Mouse (Mus musculus): ENCODE results near the gene Gpr107. TPM values are rescaled to one million over a fixed set of nuclear protein-coding genes. Genes with fewer than 3 reads are reported as not detected.

The Gpr107 gene
- total RNA-seq, 2 experiments from 2014 or later = 42.5 to 48.2 TPM

Other genes with a start within 250 kb of the Gpr107 start
- gene Ptges, start 222.5 kb upstream of the Gpr107 start, total RNA-seq (2021) = 1 to 10 TPM; 2.5 to 5.2 TPM
- 10 to 100 TPM; 32.3 to 38.3 TPM for gene Tor1b, start 199.4 kb upstream of the Gpr107 start, total RNA-seq (2021)
- 10 to 100 TPM; 49.5 to 51.4 TPM for gene Tor1a, start 184.4 kb upstream of the Gpr107 start, total RNA-seq (2021)
- gene BC005624, start 170.1 kb upstream of the Gpr107 start, total RNA-seq (2021) = 10 to 100 TPM; 68.0 to 68.2 TPM
- 10 to 100 TPM; 86.5 to 90.9 TPM for gene Usp20, start 170.0 kb upstream of the Gpr107 start, total RNA-seq (2021)
- gene Fnbp1, start 10.3 kb upstream of the Gpr107 start, total RNA-seq (2021) = 100 to 1,000 TPM; 111 to 130 TPM
- 100 to 1,000 TPM; 298 to 317 TPM for gene Ncs1, start 93.5 kb downstream of the Gpr107 start, total RNA-seq (2021)
- under 1 TPM; 0.05 to 0.33 TPM for gene Hmcn2, start 162.1 kb downstream of the Gpr107 start, total RNA-seq (2021)

All from layer of hippocampus, adult 18-20 months (tissue).